Mouse (Mus musculus) E14TG2a.4 (cell line): ENCODE measurements around the gene 1700021F05Rik.

Source experiments
- CTCF ChIP-seq: conservative IDR thresholded peaks from 2 replicates; pipeline ENCODE4 v1.5.1; 2014; ENCODE audit warnings: low read length
- NANOG ChIP-seq: IDR thresholded peaks from 2 replicates; pipeline ENCODE4 v1.6.1; 2014; ENCODE audit warnings: borderline replicate concordance, low read length, mixed read lengths
- POU5F1 ChIP-seq: IDR thresholded peaks from 2 replicates; pipeline ENCODE4 v1.6.1; 2014; ENCODE audit warnings: low read length, borderline replicate concordance

DNA sequence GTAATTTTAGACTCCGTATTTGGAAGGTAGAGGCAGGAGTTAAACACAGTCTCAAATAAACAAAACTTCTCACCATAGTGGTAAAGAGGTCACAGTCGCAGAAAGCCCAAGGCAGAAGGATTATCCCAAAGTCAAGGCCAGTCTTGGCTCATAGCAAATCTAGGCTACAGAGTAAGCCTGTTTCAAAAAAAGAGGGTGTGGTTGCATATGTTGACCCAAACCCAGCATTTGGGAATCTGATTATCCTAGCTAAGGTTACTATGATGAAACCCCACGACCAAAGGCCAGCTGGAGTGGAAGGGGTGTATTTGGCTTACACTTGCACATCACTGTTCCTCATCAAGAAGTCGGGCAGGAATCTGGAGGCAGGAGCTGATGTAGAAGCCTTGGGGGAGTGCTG, 52.5 kb downstream of the 1700021F05Rik start:
- TF ChIP-seq CTCF (no peak), POU5F1 (no peak), NANOG (no peak)
